Mouse (Mus musculus): Measurements from ENCODE around the gene F2r.

Gene F2r

GRCm38 (mm10) chr13:95618309-95618712 is at the start of gene F2r:
Gene F2r, minus strand, starts transcription at chr13:95618487.
- DNase-seq, result peak; percentile 92

- DNase-seq, result peak; percentile 30
These were observed 49.0 kb upstream of the F2r start for GRCm38 (mm10) chr13:95667260-95667659.

DNA sequence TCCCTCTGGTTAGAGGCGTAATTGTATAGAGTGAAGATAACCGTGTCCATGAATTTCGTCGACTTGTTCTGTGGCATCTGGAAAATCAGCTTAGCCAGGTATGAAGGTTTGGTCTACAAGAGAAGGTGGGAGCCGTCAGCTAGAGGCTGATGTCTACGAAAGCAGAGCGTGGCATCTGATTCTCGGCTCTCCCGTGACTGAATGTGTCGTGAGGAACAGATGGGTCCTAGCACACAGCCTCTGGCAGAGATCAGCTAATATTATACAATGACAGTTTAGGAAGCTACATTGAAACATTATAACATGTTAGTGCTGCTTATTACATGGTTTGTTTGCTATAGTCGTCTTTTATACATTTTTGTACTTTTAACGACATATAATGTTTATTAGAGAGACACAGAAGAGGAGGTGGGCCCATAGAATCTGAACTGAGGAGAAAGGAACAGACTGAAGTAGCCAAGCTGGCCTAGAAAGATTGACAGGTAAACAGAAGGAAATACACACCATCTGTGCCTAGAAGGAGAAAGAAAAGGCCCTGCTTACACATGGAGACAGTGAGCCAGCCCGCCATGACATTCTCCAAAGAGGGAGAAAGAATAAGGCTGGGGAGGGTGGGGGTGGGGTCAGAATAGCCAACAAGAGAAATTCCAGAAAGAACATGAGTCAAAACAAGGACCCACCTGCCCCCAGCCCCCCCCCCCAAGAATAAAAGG is 47.5 kb upstream of the F2r start:
- no peak for DNase-seq

- no peak for DNase-seq
These were observed 45.5 kb upstream of the F2r start for GRCm38 (mm10) chr13:95663834-95664233.

- DNase-seq, result no peak
These were observed 41.1 kb upstream of the F2r start for GRCm38 (mm10) chr13:95659432-95659831.

GRCm38 (mm10) chr13:95657171-95657570 is 38.9 kb upstream of the F2r start:
- DNase-seq, result no peak

DNA sequence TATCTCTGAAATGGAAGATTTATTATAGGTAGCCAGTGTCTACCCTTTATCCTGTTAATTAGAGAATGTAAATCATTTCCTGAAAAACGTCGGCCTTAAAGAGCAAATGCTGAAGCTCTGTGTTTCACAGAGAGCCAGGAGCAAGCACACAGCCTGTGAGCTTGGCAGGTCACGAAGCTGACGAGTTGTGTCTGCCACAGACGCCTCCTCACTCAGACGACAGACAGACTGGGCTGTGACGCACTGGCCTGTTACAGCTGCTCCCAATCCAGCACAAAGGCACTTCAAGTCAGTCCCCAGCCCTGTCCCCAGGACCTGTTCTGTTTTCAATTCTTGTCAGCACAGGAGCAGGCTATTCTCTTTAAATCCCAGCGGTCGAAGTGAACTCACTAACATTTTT is 37.0 kb upstream of the F2r start:
- no peak for DNase-seq

DNA sequence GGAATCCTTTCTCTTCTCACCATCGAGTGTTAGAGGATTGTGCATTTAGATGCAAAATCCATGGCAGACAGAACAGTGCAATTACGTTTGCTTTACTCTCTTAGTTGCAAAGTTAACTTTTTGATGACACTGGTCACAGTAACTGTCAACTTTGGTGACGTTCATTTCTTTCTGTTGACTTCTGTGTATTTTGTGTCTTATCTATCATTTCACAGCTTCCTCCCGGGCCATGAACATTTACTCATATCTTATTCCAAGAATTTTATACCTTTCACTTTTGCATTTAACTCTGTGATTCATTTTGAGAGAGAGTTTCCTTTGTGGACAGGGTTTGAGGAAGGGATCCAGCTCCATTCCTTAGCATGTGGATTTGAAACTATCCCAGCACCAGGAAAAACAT is 35.4 kb upstream of the F2r start:
- no peak for DNase-seq

- no peak for DNase-seq
These were observed 33.8 kb upstream of the F2r start for GRCm38 (mm10) chr13:95651870-95652668.

GRCm38 (mm10) chr13:95649941-95650340 is 31.7 kb upstream of the F2r start:
- DNase-seq, result no peak

GRCm38 (mm10) chr13:95647248-95647647 is 29.0 kb upstream of the F2r start:
- DNase-seq, result no peak

- no peak for DNase-seq
These were observed 28.4 kb upstream of the F2r start for GRCm38 (mm10) chr13:95646687-95647111.

GRCm38 (mm10) chr13:95643740-95644139 is 25.5 kb upstream of the F2r start:
- DNase-seq, result peak; percentile 19

DNA sequence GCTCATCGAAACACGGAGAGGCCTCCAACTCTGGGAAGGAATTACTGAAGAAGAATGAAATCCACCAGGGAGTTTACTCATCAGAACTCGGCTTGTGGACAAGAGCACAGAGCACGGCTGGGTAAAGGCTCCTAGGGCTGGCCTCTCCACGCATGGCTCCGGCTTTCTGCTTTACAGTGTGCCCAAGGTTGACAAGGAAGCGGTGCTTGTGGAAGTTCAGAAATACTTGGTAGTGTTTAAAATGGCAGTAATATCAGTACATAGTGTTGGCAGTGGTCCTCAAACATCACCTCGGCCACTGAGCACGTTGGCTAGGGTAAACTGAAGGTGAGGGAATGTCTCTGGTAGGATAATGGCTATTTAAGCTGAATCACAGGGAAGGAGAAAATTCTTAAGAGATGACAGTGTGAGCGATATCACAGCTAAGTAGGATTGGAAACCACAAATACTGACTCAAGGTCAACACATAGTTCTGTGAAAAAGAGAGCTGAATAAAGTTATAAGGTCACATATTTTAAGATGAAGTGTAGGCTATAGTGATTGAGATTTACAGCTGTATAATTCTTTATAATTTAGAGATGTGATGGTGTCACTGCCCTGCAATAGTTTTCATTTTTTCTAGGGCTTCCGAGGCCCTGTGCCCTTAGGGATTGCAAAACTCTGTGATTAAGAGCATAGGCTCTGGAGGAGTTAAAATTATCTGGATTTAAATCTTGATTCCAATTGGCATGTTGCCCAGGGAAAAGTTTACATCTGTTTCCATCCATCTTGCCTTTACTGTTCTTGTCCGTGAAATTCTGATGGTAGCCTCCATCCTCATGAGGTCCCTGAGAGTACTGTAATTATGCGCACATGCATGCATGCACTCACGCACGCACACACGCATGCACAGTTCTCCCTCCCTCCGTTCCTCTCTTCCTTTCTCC is 23.0 kb upstream of the F2r start:
- DNase-seq, result no peak

- DNase-seq, result no peak
These were observed 22.1 kb upstream of the F2r start for GRCm38 (mm10) chr13:95640408-95640807.

DNA sequence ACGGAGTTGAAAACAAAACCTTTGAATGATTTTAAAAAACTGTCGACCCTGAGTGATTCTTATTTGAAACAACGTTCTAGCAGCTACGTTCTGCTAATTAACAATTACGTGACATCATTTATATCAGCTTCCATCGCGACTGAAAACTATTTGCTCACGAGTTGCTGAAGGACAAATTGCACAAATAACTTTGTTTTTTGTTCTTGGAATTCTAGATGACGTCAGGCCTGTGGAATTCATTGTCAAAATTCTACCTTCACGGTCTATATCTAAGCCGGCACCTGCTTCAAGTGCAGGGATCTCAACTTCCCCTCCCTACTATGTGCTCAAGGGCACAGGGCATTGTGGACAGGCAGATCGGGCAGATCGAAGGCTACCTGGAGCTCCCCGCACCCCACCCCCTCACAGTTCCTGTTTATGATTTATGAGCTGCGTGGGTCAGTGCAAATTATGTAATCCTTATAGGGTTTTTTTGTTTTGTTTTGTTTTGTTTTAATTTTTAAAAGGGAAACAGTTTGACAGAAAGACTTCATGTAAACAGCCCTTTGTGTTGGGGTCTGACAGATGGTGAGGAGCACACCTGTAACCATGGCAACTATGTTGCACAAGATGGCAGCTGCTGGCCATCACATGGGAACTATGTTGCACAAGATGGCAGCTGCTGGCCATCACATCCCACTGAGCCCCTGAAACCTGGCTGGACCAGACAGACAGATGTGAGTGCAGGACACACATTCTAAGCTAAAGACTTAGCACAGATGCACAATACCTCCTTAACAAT is 21.2 kb upstream of the F2r start:
- DNase-seq, result peak; percentile 73

- DNase-seq, result peak; percentile 54
These were observed 20.6 kb upstream of the F2r start for GRCm38 (mm10) chr13:95638894-95639293.

DNA sequence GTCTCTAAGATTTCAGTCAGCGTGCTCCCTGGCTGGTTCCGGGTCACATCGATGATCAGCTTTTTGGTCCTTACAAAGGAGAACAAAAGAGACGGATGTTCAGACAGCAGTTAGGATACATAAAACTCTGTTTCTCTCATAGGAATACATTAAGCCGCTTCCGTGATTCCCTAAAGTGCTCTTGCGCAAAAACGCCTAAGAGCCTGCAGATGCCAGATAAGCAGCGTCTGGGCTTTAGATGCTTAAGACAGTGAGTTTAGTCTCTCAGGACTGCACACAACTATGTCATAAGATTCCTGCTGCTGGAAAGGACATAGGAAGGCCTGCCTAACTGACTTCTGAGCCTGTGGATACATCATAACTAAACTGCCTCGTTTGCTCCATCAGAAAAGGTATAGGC is 19.4 kb upstream of the F2r start:
- no peak for DNase-seq

- no peak for DNase-seq
These were observed 17.0 kb upstream of the F2r start for GRCm38 (mm10) chr13:95635301-95635700.

- no peak for DNase-seq
These were observed 16.2 kb upstream of the F2r start for GRCm38 (mm10) chr13:95634451-95634850.

- no peak for DNase-seq
These were observed 15.1 kb upstream of the F2r start for GRCm38 (mm10) chr13:95633384-95633783.

DNA sequence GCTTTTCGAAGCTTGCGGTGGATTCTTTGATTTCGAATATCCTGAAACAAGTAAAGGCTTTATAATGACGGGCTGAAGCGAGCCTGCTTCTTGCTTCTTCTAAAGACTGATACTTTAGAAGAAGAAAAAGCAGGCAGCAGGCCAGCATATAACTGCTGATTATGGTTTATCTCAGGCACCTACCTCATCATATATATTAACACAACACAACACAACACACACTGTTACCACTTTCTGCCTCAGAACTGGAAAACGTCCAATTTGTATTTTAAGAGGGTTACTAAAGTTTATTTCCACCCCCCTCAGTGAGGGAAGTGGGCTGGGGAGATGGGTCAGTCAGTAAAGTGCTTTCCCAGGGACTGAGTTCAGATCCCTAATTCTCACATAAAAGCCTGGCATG is 13.9 kb upstream of the F2r start:
- DNase-seq, result no peak
